Mouse (Mus musculus): ENCODE measurements around the gene Sptssb.

DNA sequence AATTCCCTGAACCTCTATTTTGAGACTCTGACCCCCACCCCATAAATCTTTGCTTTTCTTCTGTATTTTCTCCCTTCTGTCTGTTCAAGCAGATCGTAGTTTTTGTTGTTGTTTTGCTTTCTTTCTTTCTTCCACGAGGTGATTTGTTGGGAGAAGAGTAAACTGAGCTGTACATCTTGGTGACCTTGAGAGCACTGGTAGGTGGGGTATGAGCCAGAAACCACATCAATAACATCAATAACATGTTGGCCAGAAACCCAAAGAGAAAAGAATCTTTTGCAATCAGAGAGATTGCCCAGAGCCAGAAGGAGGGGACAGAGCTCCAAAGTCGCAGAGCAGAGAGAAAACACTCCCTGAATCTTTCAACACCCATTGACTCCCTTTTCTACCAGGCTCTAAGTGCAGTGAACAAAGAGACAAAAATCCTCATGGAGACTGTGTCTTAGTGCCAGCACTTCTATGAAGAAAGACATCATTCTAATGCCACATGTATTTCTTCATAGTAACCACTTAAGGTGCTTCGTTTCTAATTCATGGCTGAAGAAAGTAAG lies 80.4 kb downstream of the Sptssb start:
- TF ChIP-seq CTCF (IDR thresholded peaks at IDR 0.05; ENCODE audit: borderline replicate concordance, extremely low read depth, insufficient read depth, insufficient read length) (no peak), POLR2A (IDR thresholded peaks at IDR 0.05; ENCODE audit: borderline replicate concordance, extremely low read depth, insufficient read depth, insufficient read length, poor library complexity, severe bottlenecking) (no peak)
